Mouse (Mus musculus) lung, postnatal 36 days (tissue): ENCODE measurements around the gene Rad51b.

Experiments
- DNase-seq: peaks from one replicate; pipeline ENCODE4 v3.0.0; 2022; ENCODE audit warnings: mixed read lengths

Rad51b gene

DNA sequence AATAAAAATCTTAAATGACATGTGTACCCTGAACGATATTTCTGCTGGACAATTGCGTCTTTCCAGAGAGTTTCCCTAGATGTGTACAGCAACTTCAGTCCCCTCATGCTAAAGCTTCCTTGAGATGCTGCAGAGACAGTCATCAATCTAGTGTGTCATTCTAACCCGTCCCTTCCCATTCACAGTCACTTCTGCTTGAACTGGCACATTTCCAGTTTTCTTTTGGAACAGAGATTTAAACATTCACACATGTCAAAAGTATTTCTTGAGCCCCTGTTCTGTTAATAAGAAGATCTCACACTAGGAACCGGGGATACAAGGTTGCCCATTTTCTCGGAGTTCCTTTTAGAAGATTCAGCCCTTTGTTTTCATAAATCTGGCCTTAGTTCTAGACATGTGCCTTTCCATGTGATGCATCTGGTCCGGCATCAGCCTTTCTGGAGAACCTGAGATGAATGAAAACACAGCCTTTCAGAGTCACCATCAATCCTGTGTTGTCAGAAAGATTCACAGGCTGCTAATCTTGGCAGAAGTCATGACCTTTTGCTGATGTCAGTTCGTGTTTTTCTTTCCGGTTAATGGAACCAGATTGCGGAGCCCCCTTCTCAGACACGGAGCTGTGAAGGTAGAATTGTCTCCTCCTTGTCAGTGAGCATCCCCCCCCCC, 448.9 kb downstream of the Rad51b start:
- no peak for DNase-seq

- no peak for DNase-seq
Observed at GRCm38 (mm10) chr12:79747541-79747940, 450.5 kb downstream of the Rad51b start.

DNA sequence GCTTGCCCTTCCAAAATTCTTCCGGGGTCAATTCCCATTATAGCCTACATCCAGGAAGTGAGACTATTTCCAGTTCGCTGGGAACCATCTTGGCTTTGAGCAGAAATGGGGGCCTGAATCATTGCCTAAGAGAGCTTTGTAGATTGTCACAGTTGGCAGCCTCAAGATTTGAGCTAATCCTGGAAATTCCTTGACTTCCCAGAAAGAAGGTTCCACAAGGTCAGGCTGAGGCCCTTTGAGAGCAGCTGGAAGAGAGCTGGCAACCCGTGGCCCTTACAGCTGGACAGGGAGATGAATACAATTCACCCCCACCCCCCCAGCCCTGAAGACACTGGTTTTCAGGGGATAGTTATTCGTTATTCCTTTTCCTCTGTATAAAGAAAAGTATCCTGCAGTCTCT, 451.8 kb downstream of the Rad51b start:
- peak; percentile 58 for DNase-seq

- peak; percentile 74 for DNase-seq
Observed at GRCm38 (mm10) chr12:79750253-79751125, 453.4 kb downstream of the Rad51b start.

DNA sequence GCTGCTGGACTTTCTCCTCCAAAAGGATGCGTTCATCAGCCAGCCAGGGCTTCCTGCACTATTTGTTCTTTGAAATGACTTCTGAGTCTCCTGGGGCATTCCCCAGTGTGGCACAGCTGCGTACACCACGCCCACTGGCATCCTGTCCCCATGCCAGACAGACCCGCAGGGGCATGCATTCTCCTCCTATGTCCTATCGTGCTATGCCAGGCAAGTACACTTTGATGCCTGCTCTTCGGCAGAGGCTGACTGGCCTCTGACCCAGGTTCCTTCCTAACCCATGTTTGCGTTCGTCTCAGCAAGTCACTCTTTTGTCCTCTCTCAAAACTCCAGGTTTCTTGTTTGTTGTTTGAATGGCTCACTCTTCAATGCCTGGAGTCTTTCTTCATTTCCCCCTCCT, 454.7 kb downstream of the Rad51b start:
- DNase-seq, result peak; percentile 58

GRCm38 (mm10) chr12:79752189-79752588, 455.1 kb downstream of the Rad51b start:
- no peak for DNase-seq

DNA sequence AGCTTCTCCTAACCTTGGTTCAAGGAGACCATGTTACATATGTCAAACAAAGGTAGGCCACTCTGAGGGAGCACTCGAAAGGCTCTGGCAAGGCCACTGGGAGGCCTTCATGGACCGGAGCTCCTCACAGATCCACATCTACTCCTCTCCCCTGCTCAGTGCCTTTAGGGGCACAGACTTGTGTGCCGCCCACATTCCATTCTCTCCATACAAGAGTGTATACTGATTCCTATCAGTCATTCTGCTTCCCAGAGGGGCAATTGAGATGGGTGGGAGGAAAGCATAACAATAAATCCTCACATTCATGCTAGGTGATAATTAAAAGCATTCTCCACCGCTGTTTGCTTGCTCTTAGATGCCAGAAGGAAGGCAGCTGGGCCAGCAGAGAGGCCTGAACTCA, 458.5 kb downstream of the Rad51b start:
- no peak for DNase-seq

DNA sequence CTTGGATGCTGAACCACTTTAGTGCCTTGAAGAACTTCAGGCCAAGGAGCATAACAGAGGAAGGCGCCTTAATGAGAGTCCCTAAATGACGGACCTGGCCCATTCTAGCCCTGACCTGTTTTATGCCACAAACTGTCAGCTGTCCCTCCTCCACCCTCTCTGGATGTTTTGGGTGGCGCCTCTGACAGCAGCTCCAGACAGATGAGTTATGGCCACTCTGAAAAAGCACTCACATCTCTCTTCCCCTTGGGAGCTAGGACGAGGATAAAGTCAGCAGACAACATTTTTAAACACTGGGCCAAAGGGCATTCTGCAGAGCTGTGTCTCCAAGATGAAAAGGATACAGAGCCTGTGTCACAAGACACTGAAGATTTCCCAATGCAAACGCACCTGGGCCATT, 459.3 kb downstream of the Rad51b start:
- DNase-seq, result no peak

DNA sequence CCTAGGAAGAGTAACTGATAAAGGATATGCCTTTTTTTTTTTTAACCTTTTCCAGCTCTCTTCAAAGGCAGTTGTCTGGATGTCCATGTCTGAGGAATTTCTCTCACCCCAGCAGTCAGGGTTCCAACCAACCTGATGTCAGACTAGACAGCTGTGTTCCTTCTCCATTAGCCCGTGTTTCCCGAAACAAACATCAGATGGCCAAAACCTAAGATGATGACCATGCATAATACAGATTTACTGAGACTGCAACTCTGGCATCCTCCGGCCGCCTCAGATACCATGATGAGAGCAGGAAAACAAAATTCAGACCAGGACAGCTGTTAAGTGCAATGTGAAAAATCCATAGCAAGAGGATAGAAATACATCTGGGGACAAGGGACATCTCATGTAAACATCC, 460.7 kb downstream of the Rad51b start:
- no peak for DNase-seq

DNA sequence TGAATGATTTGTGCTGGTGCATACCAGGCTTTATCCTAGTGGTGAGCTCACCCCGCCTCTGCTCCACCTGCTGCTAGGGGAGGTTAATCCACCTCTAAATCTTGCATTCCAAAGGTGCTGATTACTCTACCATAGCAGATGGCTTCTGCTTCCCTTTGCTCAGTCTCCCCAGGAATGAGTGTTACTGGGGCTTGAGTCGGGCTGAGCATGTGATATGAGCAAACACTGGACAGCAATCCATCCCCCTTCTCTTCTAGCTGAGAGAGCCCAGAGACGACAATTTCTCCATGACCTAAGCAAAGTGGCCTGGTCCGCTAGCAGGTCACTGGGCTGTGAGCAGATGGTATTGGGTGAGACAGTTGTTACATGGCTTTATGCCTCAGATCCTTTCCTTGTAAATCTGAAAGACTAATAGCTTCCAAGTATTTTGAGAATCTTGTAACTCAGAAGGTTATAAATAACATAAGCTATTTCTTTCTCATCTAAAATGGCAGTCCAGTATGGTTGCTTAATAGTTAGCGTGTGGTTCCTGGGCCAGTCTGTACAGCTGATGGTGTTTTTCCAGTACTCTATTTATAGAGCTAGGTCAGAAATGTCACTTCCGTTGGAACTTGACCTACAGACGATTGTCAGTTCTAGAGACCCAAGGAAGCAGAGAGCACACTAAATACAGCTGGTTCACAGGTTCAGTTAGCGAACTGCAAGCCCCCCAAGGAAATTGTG, 462.3 kb downstream of the Rad51b start:
- DNase-seq, result no peak

- no peak for DNase-seq
Observed at GRCm38 (mm10) chr12:79761217-79761616, 464.1 kb downstream of the Rad51b start.

- DNase-seq, result no peak
Observed at GRCm38 (mm10) chr12:79762087-79762486, 465.0 kb downstream of the Rad51b start.

DNA sequence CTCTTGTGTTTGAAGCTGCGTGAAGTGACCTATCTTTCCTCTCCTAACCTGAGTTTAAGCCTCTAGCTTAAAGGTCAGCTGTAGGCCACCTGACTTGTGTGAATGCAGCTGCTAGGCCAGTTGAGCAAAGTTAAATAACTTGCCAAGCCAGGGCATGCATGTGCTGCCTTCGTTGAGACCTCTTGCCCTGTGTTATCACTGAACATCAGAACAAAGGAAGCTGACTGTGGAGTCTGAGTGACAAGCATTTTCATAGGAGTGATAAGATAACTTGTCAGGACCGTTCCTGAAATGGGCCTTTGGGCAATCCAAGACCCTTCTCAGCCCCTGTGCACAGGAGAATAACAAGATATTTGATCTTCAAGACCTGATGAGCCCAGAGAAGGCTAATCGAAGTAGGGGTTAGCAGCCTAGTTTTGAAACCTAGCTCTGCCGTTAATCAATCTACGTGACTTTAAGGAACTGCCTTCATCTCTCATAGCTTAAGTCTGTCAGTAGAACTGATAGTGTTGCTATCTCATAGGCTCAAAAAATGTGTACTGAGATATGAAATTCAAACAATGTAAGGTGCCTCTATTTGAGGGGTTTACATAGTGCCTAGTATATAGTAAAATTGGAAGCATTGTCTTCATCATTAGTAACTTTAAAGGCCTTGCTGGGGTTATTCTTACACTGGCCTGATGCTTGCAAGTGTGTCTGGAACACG, 465.6 kb downstream of the Rad51b start:
- no peak for DNase-seq

DNA sequence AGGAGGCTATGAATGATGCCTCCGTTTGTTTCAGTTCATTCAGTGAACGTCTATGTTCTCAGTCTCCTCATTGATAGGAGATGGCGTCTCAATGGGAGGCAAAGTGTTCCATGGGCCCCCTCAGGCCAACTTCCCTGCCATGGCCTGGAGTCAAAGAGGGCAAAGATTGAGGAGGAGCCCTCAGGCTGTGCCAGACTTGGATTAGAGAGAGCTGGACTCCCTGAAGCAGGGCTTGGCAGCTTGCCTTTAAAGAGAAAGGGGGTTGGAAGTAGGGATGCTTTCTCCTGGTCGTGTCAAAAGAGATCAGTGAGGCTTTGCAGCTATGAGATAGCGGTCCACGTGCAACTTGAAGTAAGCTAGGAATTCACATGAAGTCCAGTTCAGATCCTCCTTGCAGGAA, 469.0 kb downstream of the Rad51b start:
- no peak for DNase-seq

DNA sequence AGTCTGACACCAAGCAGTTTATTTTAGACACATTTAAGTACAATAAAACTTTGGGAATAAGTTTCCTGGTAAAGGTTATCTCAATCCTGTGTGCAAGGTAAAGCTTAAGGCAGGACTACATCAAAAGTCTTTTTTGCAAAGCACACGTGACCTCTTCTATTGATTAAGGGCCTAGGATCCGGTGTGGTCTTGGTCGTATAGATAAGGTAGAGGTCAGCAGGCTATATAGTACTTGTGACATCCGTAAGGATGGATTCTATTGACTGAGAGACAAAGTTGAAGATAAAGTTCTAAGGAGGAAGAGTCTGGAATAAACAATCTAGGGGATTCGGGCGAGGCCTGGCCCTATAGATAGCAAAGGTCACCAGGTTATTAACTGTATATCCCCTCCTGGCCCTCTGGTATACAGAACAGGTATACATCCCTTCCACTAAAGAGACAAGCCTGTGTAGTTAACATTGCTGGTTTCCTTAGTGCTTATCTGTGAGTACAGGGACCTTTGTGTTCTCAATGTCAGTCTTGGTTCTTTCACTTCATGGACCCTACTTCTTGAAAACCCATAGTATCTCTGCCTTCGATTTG, 471.8 kb downstream of the Rad51b start:
- DNase-seq, result no peak

DNA sequence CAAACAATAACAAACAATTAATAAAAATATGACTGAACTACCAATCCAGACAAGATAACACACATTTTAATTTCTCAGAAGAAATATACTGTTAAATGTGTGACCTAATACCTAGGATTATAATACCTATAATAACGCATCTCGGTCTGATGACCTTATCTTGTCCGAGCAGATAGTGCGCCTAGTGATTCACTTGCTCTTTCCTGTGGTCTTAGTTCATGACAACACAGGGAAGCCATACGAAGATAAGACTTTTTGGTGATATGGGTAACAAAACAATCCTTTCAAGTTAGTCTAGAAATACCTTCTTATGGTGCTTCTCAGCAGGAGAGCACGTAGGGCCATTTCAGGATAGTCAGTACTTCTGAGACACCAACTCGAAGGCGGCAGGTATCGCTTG, 472.7 kb downstream of the Rad51b start:
- DNase-seq, result no peak

GRCm38 (mm10) chr12:79771194-79771593, 474.1 kb downstream of the Rad51b start:
- DNase-seq, result no peak

- no peak for DNase-seq
Observed at GRCm38 (mm10) chr12:79771741-79772140, 474.7 kb downstream of the Rad51b start.

- no peak for DNase-seq
Observed at GRCm38 (mm10) chr12:79773246-79773645, 476.2 kb downstream of the Rad51b start.

DNA sequence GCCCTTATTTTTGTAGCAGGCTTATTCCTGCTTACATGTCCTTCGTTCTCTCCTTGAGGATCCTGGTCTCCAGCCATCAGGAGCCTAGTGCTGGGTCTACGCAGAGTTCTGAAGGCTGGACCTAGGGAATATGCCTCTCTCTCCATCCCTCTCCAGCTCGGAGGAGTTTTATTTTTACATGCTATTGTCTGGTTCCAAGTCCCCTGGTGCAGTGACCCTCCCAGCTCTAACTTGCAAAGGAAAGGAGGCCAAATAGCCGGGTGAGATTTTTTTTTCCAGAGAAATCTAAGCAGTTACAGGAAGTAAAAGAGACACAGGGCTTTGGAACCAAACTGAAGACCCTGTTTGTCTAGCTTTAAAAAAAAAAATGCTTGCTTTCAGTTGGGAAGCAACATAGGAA, 477.5 kb downstream of the Rad51b start:
- DNase-seq, result no peak

DNA sequence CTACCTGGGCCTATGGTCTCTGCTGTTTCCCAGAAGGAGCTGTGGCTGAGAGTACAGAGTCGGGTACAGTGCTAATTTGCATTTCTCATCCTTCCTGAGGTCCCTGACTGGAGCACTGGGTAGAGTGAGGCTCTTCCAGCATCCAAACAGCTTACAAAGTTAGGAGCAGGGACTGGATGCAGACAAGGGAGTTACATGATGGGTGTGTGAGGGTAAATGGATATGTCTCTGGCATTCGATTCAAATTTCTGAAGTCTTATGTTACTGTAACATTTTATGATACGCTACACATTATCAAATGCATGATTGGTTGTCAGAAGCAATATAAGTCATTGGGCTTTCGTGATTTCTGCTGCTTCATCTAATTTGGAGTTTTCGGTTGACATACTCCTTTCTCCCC, 479.7 kb downstream of the Rad51b start:
- no peak for DNase-seq

DNA sequence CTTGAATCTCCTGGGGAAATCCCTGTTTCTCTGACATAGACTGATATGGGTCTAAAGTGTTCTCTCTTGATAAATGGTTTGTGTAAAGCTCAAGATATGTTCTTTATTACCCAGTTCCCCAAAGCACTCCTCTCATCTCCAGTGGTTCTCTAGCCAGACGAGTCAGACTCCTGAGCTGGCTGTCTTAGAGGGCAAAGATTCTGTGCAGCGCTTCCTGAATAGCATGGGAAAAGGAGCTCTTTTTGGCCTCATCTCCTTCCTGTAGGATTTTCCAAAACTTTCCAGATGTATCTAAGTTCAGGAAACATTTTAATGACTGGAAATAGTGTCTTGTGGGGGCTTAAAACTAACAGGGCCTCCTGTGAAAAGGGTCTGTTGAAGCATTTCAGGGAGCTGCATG, 483.7 kb downstream of the Rad51b start:
- DNase-seq, result no peak

GRCm38 (mm10) chr12:79781788-79782187, 484.7 kb downstream of the Rad51b start:
- DNase-seq, result no peak
